Mouse (Mus musculus) naive thymus-derived CD4-positive, alpha-beta T cell, adult 2 months (primary cell): ENCODE measurements at regions not wholly inside any gene's neighbourhood (a gene's known extent, or its start where the extent isn't known, plus 50 kb on each side); places are given as distances from the start of the nearest gene placed in this dataset.
A peak's percentile ranks its signal among the peaks of the same experiment; 100 is the strongest.
"Not testable (repeated sequence)": the region's sequence is repeated elsewhere in the genome, so short reads cannot be mapped to it uniquely, and the experiment has no call there.

ENCODE experiments used
- DNase-seq: peaks from one replicate; pipeline ENCODE4 v3.0.0-alpha.2; 2011; ENCODE audit warnings: low read depth

DNA sequence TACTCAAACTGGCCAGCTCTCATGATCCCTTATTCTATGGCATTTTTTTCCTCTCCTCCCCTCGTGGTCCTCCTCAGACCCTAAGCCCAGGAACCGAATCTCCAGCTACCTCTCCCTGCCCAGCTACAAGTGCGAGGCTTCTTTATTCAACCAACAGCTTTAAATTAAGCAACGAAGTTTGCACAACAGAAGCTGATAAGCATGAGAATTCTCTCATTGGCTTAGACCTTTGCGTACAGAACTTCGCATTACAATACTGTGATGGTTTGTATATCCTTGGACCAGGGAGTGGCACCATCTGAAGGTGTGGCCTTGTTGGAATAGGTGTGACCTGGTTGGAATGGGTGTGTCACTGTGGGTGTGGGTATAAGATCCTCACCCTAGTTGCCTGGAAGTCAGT is 205.4 kb downstream of the Diras2 start:
- not testable (repeated sequence) for DNase-seq

DNA sequence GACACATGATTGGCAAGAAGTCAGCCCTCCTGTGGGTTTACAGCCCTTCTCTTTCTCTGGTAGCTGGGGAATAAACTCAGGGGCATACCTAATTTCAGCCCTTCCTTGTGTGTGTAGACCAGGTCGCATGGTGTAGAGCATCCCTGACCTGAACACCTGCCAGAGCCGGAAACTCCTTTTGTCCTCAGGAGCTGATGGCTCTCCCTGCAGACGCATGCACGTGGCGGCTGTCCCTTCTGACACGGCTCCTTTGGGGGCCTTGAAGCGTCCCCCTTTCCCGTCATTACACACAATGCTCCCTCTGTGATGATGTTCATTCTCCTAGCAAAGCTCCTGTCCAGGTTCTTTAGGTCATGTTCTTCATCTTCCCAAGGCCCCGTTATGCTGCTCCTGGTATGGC is 203.3 kb downstream of the Diras2 start:
- no peak for DNase-seq

DNA sequence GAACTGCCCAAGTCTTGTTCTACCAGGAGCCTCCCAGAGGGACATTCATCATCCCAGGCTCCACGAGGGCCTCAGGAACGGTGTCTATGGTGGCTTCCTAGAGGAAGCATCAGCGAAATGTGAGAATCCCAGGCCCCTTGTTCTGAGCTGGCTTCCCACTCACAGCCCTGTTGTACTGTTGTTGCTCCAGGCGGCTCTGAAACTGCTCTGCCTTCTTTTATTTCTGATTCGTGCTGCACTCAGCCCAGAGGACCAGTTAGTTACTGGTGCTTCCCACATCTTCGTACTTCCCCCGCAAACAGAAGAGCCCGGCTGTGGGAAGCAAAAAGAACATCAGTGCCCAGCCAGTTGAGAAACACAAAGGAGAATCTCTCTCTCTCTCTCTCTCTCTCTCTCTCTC is 202.3 kb downstream of the Diras2 start:
- DNase-seq, result no peak

DNA sequence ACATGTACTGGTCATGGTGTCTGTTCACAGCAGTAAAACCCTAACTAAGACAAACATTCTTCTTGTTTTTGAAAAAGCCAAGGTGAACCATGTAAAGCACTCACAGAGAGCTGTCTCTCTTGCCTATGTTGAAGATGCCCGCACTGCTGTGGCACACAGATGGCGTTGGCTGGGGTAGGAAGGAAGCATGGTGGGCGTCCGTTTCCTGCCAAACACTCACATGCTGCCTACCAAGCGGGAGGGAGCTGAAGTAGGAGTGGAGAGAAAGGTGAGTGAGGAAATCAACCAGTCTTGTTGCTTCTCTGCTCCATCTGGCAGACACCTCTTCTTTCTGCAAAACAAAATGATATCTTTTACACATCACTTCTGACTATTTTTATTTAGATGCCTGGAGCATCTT is 200.0 kb downstream of the Diras2 start:
- no peak for DNase-seq

DNA sequence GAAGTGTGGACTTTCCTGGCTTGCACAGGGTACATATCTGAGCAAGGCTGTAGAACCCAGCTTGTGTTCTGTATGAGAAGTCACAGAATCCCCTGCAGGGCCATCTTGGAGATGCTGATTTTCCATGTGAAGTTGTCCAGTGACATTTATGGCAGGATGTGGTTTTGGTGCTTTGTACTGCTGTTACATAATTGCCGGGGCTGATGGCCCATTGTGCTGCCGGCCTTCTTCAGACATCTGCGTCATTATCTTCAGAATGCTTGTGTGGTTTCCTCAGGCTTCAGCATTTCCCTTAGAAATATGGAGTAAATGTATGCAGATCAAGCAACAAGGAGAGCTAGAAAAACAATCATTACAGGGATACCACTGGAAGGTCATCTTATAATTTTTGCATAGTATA is 196.1 kb downstream of the Diras2 start:
- DNase-seq, result no peak

DNA sequence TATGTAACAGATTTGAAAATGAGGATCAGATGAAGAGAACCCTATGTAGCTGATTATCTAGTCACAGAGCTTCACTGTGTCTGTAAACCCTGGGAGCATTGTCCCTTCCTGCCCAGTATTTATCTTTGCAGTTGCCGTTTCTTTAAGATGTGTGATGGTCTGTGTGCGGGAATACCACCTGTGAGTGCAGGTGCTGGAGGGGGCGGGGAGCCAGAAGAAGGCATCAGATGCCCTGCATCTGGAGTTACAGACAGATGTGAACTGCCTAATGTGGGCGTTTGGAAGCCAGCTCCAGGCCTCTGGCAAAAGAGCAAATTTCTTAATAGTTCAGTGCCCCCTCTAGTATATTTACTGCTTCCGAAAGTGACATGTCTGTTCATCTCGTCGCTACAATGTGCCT is 193.1 kb downstream of the Diras2 start:
- no peak for DNase-seq

DNA sequence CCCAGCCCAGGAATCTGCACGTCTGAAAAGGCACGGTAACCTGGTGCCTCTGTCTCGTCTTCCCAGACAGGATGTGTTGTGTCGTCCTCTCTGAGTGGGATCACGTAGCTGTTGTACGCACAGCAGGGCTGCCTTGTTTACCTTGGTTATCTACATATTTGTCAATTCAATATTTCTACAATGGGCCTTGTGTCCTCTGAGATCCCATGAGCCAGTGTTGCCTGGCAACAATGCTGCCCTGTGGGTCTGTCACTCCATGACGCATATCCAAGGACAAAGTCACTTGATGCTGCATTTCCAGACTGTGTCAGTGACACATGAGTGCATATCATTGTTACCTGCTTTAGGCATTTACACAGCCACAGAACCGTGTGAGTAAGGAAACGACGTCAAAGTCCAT is 191.9 kb downstream of the Diras2 start:
- no peak for DNase-seq

DNA sequence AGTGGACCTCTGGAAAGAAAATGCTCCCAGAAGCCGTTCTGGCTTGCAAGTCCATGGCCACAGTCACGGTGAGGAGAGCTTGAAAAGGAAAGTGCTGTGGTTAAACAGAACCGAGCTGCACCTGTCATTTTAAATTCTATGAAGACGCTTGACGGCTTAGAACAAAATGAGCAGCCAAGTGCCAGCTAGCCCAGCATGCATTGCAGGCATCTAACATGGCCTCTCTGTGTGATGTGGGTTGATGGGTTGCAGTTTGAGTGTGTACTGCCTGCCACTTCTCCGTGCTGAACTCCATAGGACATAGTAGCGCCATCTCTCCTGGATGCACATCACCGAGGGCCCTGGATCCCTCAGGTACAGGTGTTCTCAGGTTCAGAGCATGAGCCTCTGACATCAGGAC is 189.1 kb downstream of the Diras2 start:
- no peak for DNase-seq

DNA sequence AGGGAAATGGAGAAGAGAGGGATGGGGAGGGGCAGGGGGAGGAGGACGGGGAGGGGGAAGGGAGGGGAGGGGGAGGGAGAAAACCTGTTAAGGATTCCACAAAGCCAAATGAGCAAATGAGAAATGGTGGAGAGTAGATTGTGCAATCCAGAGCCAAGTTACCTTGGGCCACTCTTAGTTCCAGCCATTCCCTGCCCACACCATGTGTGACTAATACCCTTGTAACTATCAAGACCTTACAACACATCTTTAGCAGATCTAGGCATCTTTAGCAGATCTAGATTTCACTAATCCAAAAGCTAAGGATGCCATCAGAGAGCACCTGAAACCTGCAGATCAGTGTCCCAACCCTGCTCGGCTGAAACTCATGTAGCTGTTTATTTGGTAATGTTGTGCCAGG is 186.7 kb downstream of the Diras2 start:
- no peak for DNase-seq

DNA sequence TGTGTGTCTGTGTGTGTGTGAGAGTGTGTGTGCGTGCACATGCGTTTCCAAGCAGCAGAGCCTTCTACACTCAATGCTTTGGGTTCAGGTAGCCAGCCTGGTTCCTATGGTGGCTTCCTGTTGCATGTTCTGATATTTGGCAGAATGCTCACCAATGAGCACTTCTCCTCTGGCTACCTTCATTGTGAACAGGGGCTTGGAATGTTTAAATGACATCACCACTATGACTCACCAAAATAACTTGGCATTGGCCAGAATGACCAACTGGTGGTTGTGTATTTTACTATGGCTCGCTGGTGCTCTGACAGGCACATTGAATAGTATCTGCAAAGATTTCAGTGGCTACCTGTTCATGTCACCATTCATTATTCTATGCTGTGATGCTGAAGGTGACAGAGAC is 186.2 kb downstream of the Diras2 start:
- DNase-seq, result no peak

DNA sequence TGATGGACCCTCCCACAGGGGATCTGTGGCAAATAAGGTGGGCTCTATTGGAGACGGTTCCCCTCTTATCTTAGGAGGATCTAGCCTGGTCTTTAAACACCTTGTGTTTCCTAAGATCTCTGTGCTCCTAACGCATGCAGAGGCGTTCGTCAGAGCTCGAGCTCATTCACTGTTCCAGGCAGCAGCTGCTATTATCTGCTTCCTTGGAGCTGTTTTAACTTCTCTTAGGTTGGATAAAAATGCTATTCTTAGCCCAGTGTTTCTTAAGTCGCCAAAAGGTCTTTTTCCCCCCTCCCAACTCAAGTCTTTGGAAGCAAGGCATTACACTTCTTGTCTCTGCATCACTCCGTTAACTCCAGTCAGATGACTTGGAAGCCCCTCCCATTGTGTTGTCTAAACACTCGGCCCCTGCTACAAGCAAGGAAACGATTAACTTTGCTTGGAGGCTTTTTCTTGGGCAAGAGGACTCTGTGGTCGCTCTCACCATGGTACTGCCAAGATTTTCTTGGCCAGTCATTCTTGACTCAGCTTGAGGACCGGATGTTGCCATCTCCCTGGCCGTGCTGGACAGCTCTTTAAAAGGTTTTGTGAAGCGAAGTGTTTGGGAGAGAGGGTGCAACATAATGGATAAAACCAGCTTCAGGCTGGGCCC is 185.6 kb downstream of the Diras2 start:
- no peak for DNase-seq

DNA sequence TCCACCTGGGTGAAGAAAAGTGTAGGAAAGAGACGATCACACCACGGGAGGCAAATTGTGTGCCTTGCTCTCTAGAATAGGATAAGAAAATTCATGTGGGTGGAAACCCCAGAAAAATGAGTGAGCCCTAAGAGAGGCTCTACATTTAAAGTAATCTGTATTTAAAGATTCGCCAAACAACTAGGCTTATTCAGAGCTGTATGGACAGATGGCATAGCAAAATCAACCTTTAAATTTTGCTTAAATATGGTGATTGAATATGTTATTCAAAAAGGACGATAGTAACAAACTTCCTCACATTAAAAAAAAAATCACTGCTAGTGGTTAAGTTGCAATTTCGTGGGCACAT is 185.1 kb downstream of the Diras2 start:
- no peak for DNase-seq

DNA sequence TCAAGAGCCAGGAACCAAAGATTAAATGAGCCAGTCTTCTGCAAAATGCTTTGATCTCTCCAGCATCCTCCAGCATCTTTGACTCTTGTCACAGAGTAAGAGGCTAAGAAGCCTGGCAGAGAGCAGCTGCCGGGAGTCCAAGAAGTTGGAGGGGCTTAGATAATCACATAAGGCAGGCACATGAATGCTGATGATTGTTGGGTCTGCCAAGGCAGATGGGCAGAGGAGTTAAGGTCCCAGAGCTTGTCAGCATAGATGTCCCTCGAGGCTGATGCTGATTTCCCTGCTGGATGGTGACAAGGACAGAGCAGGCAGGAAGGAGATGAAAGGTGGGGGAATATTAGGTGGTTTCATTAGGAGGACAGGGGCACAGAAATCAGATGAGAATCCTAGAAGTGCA is 183.4 kb downstream of the Diras2 start:
- DNase-seq, result no peak

DNA sequence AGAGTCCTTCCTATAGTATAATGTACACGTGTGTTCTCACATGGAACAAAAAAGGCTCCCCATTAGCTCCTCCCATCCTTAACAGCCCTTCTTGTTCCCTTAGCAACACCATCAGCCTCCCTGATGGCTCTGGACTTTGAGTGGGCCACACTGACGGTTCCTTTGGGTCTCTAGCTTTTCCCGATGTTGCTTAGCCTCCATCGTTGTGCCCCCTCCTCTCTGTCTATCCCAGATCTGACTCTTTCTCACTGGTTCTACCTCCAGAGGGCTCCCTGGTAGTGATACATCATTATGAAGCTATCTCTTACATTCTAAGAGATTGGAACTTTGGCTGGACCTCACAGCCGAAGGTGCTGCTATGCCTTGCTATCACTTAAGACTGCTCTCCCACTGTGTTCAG is 181.5 kb downstream of the Diras2 start:
- no peak for DNase-seq

DNA sequence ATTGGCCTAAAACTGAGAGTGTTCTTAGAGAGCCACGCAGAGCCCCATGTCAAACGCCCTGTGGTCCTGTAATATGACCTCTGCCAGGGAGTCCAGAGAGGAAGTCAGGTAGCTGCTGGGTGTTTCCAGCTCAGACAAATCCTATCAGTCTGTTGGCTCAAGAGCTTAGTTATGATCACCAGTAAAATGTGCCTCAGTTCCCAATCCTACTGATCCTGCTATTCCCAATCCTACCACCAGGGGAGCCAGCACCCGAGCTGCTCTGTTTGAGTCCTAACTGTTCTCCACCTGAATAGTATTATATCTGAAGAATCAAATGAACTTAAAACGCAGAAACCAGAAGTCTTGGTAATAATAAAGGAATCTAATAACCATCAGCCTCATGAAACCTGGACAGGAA is 178.5 kb downstream of the Diras2 start:
- DNase-seq, result peak; percentile 49

DNA sequence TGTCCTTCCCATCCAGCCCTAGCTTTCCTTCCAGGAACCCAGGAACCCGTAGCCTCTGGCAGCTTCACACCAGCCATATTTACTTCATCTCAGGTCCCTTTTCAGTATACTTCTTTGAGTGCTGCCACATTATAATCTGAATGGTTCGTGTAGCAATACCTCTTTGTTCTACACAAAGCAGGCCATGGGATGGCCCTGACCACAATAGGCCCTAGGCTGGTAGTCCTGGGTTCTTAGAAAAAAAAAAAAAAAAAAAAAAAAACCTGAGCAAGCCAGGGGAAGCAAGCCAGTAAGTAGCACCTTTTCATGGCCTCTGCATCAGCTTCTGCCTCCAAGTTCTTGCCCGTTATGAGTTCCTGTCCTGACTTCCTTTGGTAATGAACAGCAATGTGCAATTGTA is 177.6 kb downstream of the Diras2 start:
- DNase-seq, result no peak

DNA sequence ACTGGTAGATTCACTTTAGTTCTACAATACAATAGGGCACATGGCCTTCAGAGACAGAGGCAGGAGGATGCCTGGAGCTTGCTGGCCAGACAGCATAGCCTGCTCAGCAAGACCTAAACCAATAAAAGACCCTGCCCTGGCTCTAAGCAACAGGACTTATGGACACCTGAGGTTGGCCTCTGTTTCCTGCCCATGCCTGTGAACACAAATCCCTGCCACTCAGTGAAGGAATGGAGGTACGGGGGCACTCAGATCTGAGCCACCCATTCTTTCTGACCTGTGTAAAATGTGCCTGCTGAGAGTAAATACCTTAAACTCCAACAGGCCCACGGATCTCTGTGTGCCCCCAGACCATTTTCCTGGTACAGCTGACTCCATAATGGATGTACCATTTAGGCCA is 177.1 kb downstream of the Diras2 start:
- DNase-seq, result no peak

DNA sequence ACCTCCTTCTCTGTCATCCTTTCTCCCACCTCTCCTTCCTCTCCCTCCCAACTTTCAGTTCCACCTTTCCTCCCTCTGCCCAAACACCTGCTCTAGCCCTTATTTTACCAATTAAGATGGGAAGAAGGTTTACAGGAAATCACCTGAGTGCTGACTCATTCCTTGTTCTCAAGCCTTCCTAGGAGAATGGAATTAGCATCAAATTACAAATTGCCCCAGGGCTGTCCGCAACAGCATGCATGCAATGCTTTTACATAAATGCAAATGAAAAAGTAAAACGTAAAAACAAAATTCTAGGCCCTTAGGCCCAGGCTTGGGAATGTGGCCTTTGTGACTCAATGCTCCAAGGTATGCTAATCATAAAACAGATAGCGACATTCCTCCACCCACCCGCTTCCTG is 175.2 kb downstream of the Diras2 start:
- DNase-seq, result not testable (repeated sequence)

DNA sequence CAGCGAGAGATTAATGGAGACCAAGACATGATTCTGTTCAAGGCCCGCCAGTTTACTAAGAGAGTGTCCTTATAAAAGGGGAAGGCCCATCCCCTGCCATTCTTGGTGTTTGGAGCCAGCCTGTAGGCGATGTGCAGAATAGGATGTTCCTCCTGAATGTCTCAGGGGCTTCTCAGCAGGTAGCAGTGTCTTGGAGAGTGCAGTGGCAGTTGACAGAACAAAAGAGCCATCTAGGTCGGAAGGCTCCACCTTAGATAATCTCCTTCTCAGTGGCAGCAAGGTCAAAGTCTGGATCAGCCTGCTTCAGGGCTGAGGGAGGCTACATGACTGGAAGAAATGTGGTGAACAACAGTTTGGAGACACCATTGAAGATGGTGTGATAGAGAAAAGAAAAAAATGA is 171.7 kb downstream of the Diras2 start:
- not testable (repeated sequence) for DNase-seq

DNA sequence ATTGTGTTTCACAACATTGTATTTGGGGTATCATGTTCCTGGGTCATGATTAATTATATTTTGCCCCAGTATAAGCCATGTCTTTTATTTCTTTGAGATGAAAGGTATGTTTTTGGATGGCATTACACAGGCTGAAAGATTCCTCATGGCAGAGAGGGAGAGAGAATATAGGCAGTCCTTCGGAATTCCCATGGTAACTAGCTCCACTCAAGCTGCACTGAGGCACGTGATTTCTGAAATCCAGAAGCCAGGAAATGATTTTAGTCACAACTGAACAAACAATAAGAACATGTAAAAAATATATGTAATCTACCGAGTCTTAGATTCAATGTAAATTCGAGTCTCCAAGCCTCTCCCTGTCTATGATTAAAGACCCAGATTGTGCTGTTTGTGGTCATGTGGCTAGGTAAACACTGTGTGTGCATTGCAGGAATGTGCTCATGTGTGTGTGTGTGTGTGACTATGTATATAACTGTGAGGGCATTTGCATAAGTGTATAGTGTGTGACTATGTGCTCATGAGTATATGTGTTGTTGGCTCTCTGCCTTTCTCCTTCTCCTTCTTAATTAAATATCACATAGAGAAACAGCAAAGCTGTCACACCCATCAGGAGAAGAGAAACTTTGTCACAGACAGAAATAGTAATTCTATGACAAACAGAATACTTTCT is 169.8 kb downstream of the Diras2 start:
- no peak for DNase-seq

DNA sequence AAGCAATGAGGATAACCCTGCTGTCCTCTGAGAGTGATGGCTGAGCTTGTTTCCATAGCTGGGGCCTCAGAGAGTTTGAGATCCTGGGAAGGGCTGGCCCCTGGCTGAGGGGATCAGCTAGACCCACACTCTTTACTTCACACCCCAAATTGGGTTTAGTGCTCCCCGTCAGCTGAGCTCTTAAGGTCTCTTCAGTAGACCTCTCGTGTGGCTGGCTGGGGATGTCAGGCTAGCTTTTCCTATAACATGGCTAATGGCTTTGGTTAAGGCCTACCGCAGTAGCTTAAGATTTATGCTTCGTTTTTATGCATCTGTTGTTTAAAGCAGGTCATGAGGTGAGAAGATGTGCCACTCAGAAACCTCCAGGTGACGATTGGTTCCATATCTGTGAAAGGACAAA is 168.8 kb downstream of the Diras2 start:
- no peak for DNase-seq

DNA sequence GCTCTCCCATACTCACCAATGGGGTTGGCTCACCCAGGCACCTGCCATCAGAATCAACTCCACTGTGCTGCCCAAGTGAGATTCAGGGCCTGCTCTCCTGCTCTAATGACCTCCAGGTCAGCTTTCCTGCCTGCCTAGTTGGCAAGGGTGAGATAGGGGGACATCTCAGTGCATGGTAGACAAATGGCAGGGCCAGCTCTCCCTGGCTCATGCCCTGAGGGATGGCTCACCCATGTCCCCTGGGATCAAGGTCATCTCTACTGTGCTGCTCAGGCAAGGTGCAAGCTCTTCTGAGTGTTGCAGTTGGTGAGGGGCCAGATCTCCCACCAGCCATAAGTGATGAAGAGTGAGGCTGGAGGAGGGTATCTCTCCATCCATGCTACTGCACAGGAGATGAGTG is 161.2 kb downstream of the Diras2 start:
- no peak for DNase-seq

DNA sequence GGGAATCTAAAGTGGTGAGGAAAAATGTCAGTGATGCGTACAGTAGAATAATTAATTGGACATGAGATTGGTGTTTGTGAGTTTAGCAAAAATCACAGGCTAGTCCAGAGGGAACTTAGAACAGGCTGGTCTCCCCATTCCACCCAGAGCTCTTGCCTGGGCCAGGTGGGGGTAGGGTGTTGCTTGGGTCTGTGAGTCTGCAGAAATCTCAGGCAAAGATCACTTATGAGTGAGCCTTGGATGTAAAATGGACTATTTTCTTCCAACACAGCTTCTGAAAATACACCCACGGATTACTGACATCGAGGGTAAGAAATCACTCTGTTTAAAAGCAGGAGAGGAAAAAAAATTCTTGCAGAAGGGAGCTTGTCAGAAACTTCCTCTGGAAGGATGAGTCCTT is 159.1 kb downstream of the Diras2 start:
- DNase-seq, result no peak

DNA sequence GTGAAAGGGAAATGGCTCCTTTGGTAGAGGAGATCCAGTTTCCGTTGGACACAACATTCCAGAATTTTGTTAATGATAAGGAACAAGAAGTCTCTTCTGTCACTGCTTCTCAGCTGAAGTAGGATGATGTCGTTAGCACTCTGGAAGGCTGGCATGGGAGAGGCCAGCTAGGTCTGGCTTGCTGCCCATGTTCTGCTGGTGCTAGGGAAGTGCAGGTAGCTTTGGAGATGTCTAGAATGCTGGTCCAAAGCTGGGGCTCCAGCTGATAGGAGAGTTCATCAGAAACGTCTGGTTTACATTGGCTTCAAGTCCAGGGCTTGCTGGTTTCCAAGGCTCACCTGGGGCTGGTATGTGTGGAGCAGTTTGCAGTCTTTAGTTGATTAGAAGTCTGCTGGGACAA is 156.3 kb downstream of the Diras2 start:
- no peak for DNase-seq
